Mouse (Mus musculus) kidney, postnatal 0 days (tissue): Measurements from ENCODE around the gene Rnf157. TPM values are rescaled to one million over a fixed set of nuclear protein-coding genes. Genes with fewer than 3 reads are reported as not detected.

Experiments
- ATAC-seq: fragments of 200-750 bp; cut with Nextera tagmentation; replicated peaks from 2 replicates; pipeline ENCODE4 v1.8.0; 2017; ENCODE audit warnings: low read depth, moderate number of reproducible peaks, moderate TSS enrichment, moderate library complexity; ENCODE audit not compliant: low FRiP score
- DNase-seq: peaks from one replicate; pipeline ENCODE4 v3.0.0-alpha.2; 2016; ENCODE audit warnings: low spot score
- H3K27ac ChIP-seq: fragments of 300-500 bp; sonication (generic); 2 replicates; pipeline ENCODE4 v1.5.1; 2014; ENCODE audit warnings: mild to moderate bottlenecking
- H3K27me3 ChIP-seq: fragments of 300-500 bp; sonication (generic); 2 replicates; pipeline ENCODE4 v1.6.1; 2014; ENCODE audit warnings: low read length, mixed read lengths; ENCODE audit not compliant: insufficient read depth
- H3K36me3 ChIP-seq: fragments of 300-500 bp; sonication (generic); 2 replicates; pipeline ENCODE4 v1.6.1; 2014; ENCODE audit warnings: low read length, mixed read lengths; ENCODE audit not compliant: insufficient read depth
- H3K4me1 ChIP-seq: fragments of 300-500 bp; sonication (generic); replicated peaks from 2 replicates; pipeline ENCODE4 v1.6.1; 2014; ENCODE audit warnings: antibody characterized with exemption, low read length, mixed read lengths; ENCODE audit not compliant: insufficient read depth
- H3K4me2 ChIP-seq: fragments of 300-500 bp; sonication (generic); 2 replicates; pipeline ENCODE4 v1.6.1; 2014; ENCODE audit warnings: mild to moderate bottlenecking, low read length, moderate library complexity, mixed read lengths
- H3K4me3 ChIP-seq: fragments of 300-500 bp; sonication (generic); replicated peaks from 2 replicates; pipeline ENCODE4 v1.5.1; 2014; ENCODE audit warnings: low read depth, low read length
- H3K9ac ChIP-seq: fragments of 300-500 bp; sonication (generic); 2 replicates; pipeline ENCODE4 v1.6.1; 2014; ENCODE audit warnings: low read depth, low read length
- H3K9me3 ChIP-seq: fragments of 300-500 bp; sonication (generic); replicated peaks from 2 replicates; pipeline ENCODE4 v1.6.1; 2016; ENCODE audit warnings: low read length, inconsistent platforms, mixed read lengths
- CTCF ChIP-seq: IDR thresholded peaks from 2 replicates; pipeline ENCODE4 v1.5.1; 2016; ENCODE audit warnings: antibody characterized with exemption, low read depth, mild to moderate bottlenecking, moderate library complexity
- WGBS: fragments of 180-500 bp; shearing (Covaris S2); extraction: QIAGEN DNeasy Blood & Tissue Kit; methylation state at CpG from one replicate; pipeline ENCODE4 v1.1.7; 2014; 5-methylcytosine and 5-hydroxymethylcytosine counted together
- polyA plus RNA-seq: library from polyadenylated mRNA; unstranded; fragments of >200 nt; fragmentation: Nextera tagmentation; extraction: Ambion mirVana; gene quantifications from 2 replicates; pipeline ENCODE4 v1.2.1, GENCODE M21; 2015

The Rnf157 gene
- polyA plus RNA-seq, 1 experiment from 2014 or later = 8.1 TPM

- DNase-seq (no peak), ATAC-seq (no peak)
- no peak for TF ChIP-seq CTCF
- Histone ChIP-seq H3K4me2 (no peak overlapping the region), H3K9me3 (no peaks in the 10 kb centered on the region), H3K36me3 (peaks cover 45% of the 10 kb centered on the region), H3K9ac (no peak overlapping the region), H3K4me1 (no peaks in the 10 kb centered on the region), H3K27ac (no peak overlapping the region), H3K27me3 (no peaks in the 10 kb centered on the region), H3K4me3 (no peak overlapping the region)
- WGBS = 92% methylated on average over 6 of the region's 6 CpGs
Measured at GRCm38 (mm10) chr11:116298621-116299020, 114.2 kb downstream of the Rnf157 start.

GRCm38 (mm10) chr11:116298221-116298620 lies 114.6 kb downstream of the Rnf157 start:
- no peak for DNase-seq
- no peaks in the 10 kb centered on the region for H3K4me1 ChIP-seq

GRCm38 (mm10) chr11:116297017-116297416 lies 115.8 kb downstream of the Rnf157 start:
- TF ChIP-seq CTCF = no peak
- no peak overlapping the region for H3K4me3 ChIP-seq
- no peak overlapping the region for H3K9ac ChIP-seq
- DNase-seq = no peak
- ATAC-seq = no peak
- no peak overlapping the region for H3K4me2 ChIP-seq
- H3K27ac ChIP-seq = no peak overlapping the region
- H3K27me3 ChIP-seq = no peaks in the 10 kb centered on the region
- WGBS = 73% methylated on average over 3 of the region's 3 CpGs
- no peaks in the 10 kb centered on the region for H3K4me1 ChIP-seq
- no peaks in the 10 kb centered on the region for H3K9me3 ChIP-seq
- peaks cover 40% of the 10 kb centered on the region for H3K36me3 ChIP-seq

More at GRCm38 (mm10) chr11:116298221-116298620, 114.6 kb downstream of the Rnf157 start:
- no peak for TF ChIP-seq CTCF
- 88% methylated on average over 11 of the region's 11 CpGs for WGBS
- no peak overlapping the region for H3K9ac ChIP-seq
- no peak for ATAC-seq
- H3K27me3 ChIP-seq = no peaks in the 10 kb centered on the region
- peaks cover 41% of the 10 kb centered on the region for H3K36me3 ChIP-seq
- H3K4me2 ChIP-seq = no peak overlapping the region
- no peaks in the 10 kb centered on the region for H3K9me3 ChIP-seq
- H3K27ac ChIP-seq = no peak overlapping the region
- H3K4me3 ChIP-seq = no peak overlapping the region

- Histone ChIP-seq H3K9me3 (no peaks in the 10 kb centered on the region), H3K9ac (no peak overlapping the region), H3K27ac (no peak overlapping the region), H3K36me3 (peaks cover 40% of the 10 kb centered on the region), H3K27me3 (no peaks in the 10 kb centered on the region), H3K4me2 (no peak overlapping the region), H3K4me1 (no peaks in the 10 kb centered on the region), H3K4me3 (no peak overlapping the region)
- WGBS = 89% methylated on average over 8 of the region's 8 CpGs
- DNase-seq (no peak), ATAC-seq (no peak)
- TF ChIP-seq CTCF = no peak
Measured at GRCm38 (mm10) chr11:116296191-116296734, 116.6 kb downstream of the Rnf157 start.

GRCm38 (mm10) chr11:116294319-116294718 lies 118.5 kb downstream of the Rnf157 start:
- Histone ChIP-seq H3K27ac (no peak overlapping the region), H3K9me3 (no peaks in the 10 kb centered on the region), H3K4me2 (no peak overlapping the region), H3K4me1 (no peaks in the 10 kb centered on the region), H3K4me3 (no peak overlapping the region), H3K36me3 (peaks cover 44% of the 10 kb centered on the region), H3K9ac (no peak overlapping the region), H3K27me3 (no peaks in the 10 kb centered on the region)
- ATAC-seq (peak; percentile 34), DNase-seq (peak; percentile 90)
- 32% methylated on average over 5 of the region's 5 CpGs for WGBS
- peak; percentile 85 for TF ChIP-seq CTCF

- Histone ChIP-seq H3K36me3 (peaks cover 45% of the 10 kb centered on the region), H3K27ac (no peak overlapping the region), H3K27me3 (no peaks in the 10 kb centered on the region), H3K9me3 (no peaks in the 10 kb centered on the region), H3K4me2 (no peak overlapping the region), H3K4me1 (no peaks in the 10 kb centered on the region), H3K4me3 (no peak overlapping the region), H3K9ac (no peak overlapping the region)
- no peak for TF ChIP-seq CTCF
- ATAC-seq (no peak), DNase-seq (no peak)
- WGBS = 83% methylated on average over 12 of the region's 12 CpGs
Measured at GRCm38 (mm10) chr11:116293538-116294137, 119.2 kb downstream of the Rnf157 start.
